Mouse (Mus musculus): ENCODE data around the gene Chst11. TPM values are rescaled to one million over a fixed set of nuclear protein-coding genes. Genes with fewer than 3 reads are reported as not detected.

The Chst11 gene
- total RNA-seq, 2 experiments from 2014 or later = 50.9 to 52.7 TPM

DNA sequence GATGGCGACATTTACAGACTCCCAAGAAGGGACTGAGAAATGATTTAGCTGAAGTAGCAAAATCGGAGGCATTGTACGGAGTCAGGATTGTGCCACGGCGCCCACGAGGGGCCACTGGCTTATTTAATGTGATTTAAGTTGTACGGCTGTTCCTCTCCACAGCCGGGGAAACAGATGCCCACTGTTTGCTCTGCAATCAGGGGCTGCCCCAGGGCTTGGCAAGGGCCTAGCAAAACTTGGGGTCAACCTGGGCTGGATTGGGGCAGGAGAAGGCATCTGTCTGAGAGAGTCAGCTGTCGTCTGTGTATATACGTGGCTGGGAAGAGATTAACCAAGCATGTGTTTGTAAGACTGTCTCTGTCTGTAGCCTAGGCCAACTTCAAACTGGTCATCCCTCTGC, 149.6 kb downstream of the Chst11 start:
- no peak for DNase-seq (ENCODE audit: low spot score in 2 of 2)
- H3K4me3 ChIP-seq = no peak overlapping the region
- H3K27ac ChIP-seq = peak overlapping the region; percentile 37; the same call in 1 of the 2 replicates
- TF ChIP-seq CTCF (conservative IDR thresholded peaks at IDR 0.05) = no peak

DNA sequence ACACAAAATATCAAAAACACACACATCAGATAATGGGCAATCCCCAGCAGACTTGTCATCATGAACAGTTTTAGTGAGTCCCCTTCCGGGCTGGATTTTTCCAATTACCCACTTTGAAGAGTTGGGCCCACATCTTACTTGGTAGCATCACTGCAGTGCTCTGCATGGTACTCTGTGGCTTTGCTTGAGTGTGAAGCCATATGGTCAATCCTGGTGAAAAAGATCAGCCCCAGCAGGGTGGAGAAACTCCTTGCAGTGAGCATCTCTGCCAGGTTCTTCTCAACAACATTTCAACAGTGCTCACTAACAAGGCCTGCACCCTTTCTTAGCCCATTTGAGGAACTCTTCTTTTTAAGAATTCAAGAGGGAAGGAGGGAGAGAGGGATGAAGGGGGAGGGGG, 150.7 kb downstream of the Chst11 start:
- DNase-seq (ENCODE audit: low spot score in 2 of 2) = no peak
- H3K27ac ChIP-seq = no peak overlapping the region
- TF ChIP-seq CTCF (conservative IDR thresholded peaks at IDR 0.05) = no peak

DNA sequence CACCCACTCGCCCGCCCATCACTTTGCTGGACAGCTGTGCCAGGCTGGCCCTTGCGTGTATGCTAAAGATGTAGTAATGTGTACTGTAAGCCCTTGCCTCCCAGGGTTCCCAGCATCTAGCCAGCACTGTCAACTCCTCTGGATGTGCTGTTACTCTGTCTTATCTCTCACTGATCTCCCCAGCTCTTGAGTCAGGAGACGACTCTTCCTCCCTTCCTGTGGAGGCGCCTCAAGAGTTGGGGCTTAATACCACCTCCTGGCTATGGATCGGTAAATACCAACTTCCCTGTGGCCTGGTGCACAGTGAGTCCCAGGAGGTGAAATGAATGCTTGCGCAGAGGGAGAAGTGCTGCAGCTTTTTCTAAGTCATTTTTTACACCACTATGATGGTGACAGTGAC, 151.8 kb downstream of the Chst11 start:
- H3K27ac ChIP-seq = 0 out of 2 replicates have a peak overlapping the region, but pooled peaks have one; percentile 18
- H3K4me3 ChIP-seq = no peak overlapping the region
- DNase-seq (ENCODE audit: low spot score in 2 of 2) = no peak

More for the DNA sequence above, 150.7 kb downstream of the Chst11 start:
- H3K4me3 ChIP-seq = no peak overlapping the region

DNA sequence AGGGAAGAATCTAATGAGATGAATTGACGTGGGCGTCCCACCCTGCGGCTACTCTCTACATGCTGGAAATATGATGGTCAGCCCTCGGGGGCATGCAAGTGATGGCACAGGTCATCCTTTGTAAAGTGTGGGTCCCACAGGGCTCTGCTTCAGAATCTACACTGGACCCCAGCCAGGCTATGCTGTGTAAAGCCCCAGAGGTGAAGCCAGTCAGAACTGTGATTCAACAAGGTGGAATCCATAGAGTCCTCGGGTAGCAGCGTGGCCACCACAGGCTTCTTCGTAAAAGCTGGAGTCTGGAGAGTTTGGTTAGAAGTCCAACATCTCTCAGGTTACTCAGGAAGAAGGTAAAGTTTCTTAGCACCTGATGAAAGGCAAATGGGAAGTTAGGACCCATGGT, 154.0 kb downstream of the Chst11 start:
- Histone ChIP-seq H3K4me3 (no peak overlapping the region), H3K27ac (no peak overlapping the region; the same call in 1 of the 2 replicates)
- no peak for TF ChIP-seq CTCF (conservative IDR thresholded peaks at IDR 0.05)
- DNase-seq (ENCODE audit: low spot score in 2 of 2) = no peak

More for the DNA sequence above, 151.8 kb downstream of the Chst11 start:
- TF ChIP-seq CTCF (conservative IDR thresholded peaks at IDR 0.05) = no peak

DNA sequence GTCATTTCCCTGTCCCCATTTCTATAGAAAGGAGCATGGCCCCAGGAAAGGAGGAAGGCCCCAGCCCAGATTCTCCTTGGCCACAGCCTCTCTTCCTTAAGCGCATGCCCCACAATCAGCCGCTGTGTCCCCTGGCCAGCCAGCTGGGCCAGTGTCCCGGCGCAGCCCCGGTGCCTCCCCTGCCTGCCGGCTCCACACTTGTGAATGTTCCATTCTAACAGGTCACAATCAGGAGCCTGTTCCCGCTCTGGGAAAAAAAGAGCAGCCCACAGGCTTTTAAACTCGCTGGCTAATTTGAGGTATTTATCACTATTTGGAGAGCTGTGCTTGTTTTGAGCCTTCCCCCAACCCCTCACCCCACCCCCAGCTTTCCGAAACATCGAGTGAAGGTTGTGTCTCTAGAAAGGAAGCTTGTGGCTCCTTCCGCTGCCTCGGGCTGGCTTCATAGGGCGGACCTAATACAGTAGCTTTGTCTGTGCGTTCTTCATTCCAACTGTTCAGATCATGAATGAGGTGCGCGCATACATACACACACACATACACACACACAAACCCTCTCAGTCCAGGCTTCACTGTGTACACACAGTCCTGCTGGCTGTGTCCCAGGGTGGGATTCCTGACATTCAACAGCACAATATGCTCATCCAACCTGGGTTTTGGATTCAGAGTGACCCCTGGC, 155.1 kb downstream of the Chst11 start:
- DNase-seq (ENCODE audit: low spot score in 2 of 2) = peak; percentile 54 to 73
- Histone ChIP-seq H3K27ac (peak overlapping the region; percentile 61; the same call in 1 of the 2 replicates), H3K4me3 (no peak overlapping the region)
- TF ChIP-seq CTCF (conservative IDR thresholded peaks at IDR 0.05) = no peak

DNA sequence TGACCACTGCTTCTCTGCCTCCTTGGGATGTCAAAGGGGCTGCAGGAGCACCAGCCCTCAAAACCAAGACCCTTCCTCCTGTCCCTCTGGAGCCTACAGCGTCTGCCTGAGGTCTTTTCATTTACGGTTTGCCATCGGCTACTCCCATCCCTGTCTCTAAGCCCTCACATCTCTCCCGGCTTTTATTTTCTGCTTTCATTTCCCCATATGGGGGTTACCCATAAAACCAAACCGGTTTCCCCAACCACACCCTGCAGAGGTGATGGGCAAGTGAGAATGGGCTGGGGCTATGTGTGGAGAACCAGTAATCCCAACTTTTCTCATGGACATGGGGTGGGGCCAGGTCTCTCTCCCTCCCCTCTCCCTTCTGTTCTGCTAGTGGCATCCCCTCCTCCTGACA, 156.1 kb downstream of the Chst11 start:
- no peak for TF ChIP-seq CTCF (conservative IDR thresholded peaks at IDR 0.05)
- H3K27ac ChIP-seq = 0 out of 2 replicates have a peak overlapping the region, but pooled peaks have one; percentile 61
- no peak overlapping the region for H3K4me3 ChIP-seq
- no peak for DNase-seq (ENCODE audit: low spot score in 2 of 2)

DNA sequence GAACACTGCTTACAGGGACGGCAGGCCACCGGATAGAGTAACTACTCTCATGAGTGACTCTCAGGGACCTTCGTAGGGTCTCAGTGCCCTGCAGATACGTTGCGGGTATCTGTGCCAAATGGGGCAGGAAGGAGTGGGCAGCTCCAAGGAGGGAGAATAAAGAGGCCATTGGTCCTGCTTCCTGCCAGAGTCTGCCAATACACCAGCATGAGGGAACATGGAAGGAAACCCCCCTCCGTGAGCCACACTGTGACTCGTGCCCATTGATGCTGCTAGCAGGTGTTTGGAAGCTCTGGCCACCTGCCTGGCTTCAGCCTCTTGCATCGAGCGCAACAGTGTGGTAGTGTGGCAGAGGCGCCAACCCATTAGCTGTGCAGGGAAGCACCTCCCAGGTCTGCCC, 157.8 kb downstream of the Chst11 start:
- peak overlapping the region; percentile 50; the same call in 1 of the 2 replicates for H3K27ac ChIP-seq
- DNase-seq (ENCODE audit: low spot score in 2 of 2) = peak; percentile 41 to 49

DNA sequence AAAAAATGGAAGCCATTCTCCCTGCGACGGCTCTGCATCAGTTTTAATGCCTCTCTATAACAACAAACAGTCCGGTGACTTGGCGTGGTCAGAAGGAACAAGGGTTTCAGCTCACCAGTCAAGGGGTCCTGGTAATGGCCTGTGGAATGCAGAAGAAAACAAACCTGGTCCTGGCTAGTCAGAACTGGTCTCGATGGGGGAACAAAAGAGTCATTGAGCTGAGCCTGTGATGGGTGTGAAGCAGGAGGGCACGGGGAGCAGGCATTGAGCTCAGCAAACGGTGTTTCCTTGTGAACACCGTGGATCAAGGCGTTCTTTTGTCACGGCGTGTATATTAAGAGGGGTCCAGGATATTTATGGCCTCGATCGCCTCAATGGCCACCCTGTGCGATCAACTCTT, 160.5 kb downstream of the Chst11 start:
- peak overlapping the region; percentile 11; the same call in 1 of the 2 replicates for H3K27ac ChIP-seq
- no peak overlapping the region for H3K4me3 ChIP-seq
- no peak for TF ChIP-seq CTCF (conservative IDR thresholded peaks at IDR 0.05)
- no peak for DNase-seq (ENCODE audit: low spot score in 2 of 2)

More for the DNA sequence above, 157.8 kb downstream of the Chst11 start:
- H3K4me3 ChIP-seq = no peak overlapping the region
- no peak for TF ChIP-seq CTCF (conservative IDR thresholded peaks at IDR 0.05)

DNA sequence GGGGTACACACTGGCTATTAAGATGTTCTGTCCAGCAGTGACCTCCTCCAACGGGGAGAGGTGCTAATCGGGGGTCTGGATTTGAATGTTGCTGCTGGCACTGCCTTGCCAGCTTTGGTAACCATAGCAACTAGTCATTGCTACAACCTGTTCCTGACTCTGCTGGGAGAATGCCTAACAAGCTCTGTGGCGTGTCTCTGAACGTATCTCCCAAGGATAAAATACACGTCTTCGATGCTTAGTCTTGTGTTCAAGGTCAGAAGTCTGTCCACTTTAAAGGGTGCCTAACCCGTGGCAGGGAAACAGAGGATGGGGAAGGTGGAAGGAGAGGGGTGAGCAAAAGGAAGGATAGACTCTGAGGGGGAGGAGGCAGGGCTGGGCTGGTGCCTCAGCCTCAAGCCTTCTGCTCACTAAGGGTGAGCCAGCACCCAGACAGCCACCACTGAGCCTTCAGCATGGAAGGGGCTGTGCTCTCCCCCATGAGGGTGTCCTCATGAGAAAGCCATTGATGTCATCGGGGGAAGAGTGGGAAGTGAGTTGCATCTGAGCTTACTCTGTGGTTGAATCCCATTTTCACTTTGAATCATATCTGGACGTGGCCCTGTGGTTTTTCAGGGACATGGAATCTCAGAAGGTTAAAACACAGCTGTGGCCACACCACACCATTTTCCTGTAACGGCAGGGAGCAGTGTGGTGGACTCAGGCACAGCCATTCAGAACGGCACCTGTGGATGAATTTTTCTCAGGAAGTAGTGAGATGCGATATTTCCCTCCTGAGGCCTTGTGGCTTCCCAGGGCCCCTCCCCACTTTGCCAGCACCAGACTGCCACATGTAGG, 164.3 kb downstream of the Chst11 start:
- no peak for TF ChIP-seq CTCF (conservative IDR thresholded peaks at IDR 0.05)
- Histone ChIP-seq H3K27ac (peak overlapping the region; percentile 90), H3K4me3 (no peak overlapping the region)
- peak in 1 of 2 experiments; percentile 52 for DNase-seq (ENCODE audit: low spot score in 2 of 2)

DNA sequence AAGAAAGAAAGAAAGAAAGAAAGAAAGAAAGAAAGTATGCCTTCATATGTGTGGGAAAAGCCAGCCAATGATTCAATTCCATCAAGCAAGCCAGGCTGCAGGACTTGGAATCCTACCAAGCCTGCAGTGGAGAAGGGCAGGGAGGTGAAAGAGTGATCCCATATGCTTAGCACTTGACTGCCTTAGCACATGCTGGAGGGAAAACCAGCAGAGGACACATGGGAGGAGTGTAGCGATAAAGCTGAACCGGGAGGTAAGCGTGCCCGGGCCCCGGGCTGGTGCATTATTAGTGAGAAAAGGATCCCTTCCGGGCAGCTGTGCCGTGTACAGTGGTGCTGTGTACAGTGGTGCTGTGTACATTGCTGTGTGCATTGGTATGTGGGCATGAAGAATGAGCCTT, 165.3 kb downstream of the Chst11 start:
- no peak overlapping the region for H3K4me3 ChIP-seq
- TF ChIP-seq CTCF (conservative IDR thresholded peaks at IDR 0.05) = no peak
- no peak overlapping the region for H3K27ac ChIP-seq
- DNase-seq (ENCODE audit: low spot score in 2 of 2) = no peak

DNA sequence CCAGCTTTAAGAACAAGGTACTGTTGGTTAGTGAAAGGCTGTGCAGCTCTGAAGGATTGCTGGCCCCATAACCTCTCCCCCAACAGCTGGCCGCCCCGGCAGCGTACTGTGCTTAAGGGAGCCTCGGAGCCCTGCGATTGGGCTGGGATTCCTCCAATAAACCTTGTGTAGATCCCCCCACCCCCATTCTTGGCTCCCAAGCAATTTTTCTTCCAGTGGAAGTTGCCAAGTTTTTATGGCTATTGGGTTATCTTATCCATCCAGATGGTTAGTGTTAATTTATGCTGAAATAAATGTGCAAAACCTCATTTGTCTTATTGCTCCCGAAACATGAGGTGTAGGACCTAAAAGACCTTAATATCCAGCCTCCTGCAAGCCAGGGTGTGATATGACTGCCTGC, 166.1 kb downstream of the Chst11 start:
- no peak for TF ChIP-seq CTCF (conservative IDR thresholded peaks at IDR 0.05)
- no peak for DNase-seq (ENCODE audit: low spot score in 2 of 2)
- H3K27ac ChIP-seq = peak overlapping the region; percentile 59
- H3K4me3 ChIP-seq = no peak overlapping the region

DNA sequence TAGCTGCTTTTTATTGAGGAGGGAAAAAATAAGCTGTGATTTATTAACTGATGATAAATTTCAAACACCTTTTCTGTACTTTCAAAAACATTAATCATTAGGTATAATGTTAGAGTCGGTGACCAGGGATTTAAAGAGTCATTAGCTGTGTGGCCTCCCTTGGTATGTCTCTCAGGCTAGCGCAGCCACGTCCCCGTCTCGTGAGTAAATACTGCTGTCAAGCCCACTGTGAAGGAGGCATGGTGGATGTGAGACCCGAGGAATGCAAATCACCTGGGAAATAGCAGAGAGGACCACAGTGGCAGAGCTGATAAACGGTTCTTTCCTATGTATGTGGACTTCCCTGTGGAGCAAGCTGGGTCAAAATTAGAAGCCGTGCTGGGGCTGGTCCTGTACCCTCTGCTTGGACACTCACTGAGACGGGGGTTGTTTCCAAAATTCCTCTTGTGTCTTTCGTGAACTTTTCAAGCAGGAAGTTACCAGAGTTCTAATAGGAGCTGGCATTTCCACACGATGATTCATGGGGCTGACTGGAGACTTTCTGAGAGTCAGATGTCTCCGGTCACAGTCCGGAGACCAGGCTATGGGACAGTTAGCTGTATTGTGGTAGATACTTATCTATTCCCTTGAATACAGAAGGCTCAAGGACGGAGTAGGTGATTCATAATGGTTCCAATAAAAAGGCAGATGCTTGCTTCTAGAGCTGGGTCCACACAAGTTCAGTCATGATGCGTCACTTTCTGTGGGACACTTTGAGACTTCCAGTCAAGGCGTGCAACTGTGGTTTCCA, 166.8 kb downstream of the Chst11 start:
- H3K27ac ChIP-seq = peak overlapping the region; percentile 59

More for the DNA sequence above, 166.8 kb downstream of the Chst11 start:
- no peak overlapping the region for H3K4me3 ChIP-seq
- TF ChIP-seq CTCF (conservative IDR thresholded peaks at IDR 0.05) = no peak
- no peak for DNase-seq (ENCODE audit: low spot score in 2 of 2)

All from layer of hippocampus, adult 2 months (tissue).